Mouse (Mus musculus) layer of hippocampus, adult 18-20 months (tissue): Measurements from ENCODE around the gene Kank3. TPM values are rescaled to one million over a fixed set of nuclear protein-coding genes. Genes with fewer than 3 reads are reported as not detected.

Experiments used
- DNase-seq, 2 experiments: peaks; one replicate each; pipeline ENCODE4 v3.0.0; 2022; ENCODE audit warnings: low spot score in 2 of 2
- total RNA-seq, 2 experiments: library from RNA; stranded (reverse); gene quantifications; 2 replicates each; pipeline ENCODE4 v1.2.3; 2021

Kank3 gene
- total RNA-seq, 2 experiments from 2014 or later, result 27.6 to 28.8 TPM

DNA sequence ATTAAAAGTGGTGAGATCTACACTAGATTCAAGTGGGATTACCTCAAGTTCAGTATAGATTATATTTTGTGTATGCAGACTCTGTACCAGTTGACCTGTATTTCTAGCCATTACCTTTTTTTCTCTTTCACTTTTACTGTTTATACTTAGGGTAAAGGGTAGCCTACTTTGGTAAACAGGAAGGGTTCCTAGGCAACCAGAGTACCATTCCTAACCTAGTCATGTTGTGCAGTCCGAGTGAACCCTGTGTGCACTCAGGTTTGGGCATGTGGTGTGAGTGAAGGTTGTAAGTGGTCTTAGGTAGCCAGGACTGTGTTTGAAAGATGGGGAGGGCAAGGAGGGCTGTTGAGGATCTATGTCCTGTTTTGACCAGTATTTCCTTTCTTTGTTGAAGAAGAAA is 41.0 kb downstream of the Kank3 start:
- no peak for DNase-seq

DNA sequence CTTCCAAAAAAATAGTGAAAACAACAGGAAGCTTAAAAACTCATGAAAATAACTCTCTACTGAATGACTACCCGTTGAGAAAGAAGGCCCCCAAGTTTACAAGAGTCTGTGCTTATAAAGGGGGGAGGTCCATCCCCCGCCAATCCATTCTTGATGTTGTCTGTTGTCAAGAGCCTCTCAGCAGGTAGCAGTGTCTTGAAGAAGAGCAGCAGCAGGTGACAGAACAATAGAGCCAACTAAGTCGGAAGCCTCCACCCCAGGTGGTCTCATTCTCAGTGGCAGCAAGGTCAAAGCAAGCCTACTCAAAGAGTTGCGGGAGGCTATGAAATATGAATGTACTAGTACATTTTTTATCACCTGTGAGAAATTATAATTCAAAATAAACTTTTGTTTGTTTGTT is 47.5 kb downstream of the Kank3 start:
- no peak for DNase-seq

DNA sequence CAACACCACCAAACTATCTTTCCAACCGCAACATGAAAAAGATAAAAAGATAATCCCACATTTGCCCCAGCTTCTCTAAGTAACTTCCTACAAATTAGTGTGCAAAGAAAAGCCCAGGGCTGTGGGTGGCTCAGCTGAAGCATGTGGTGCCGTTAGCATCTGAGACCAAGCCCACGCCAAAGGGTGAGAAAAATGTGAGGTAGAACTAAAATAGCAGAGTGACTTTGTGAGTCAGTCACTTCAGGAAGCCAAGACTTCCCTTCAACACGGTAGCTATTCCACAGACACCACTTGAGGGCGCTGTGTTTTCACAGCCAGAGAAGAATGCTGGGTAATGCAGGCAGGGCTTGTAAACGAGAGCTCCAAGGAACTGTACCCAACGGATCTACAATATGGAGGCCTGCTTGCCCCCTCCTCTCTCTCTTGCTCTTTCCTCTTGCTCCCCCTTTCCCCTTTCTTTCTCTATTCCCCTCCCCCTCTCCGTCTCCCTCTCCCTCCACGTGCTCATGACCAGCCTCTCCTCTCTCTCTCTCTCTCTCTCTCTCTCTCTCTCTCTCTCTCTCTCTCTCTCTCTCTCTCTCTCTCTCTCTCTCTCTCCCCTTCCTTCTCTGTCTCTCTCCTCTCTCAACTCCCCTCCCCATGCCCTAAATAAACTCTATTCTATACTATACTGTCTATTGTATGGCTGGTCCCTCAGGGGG is 55.2 kb downstream of the Kank3 start:
- peak; percentile 64 to 86 for DNase-seq

Other genes starting within 250 kb of the Kank3 start
- gene Zfp414, start 181.4 kb upstream of the Kank3 start, total RNA-seq, result 10 to 100 TPM; 43.8 to 47.2 TPM
- under 1 TPM in 1 of 2 experiments, not detected in 1; 0.30 TPM for gene Pram1, start 172.5 kb upstream of the Kank3 start, total RNA-seq
- gene Hnrnpm, start 123.7 kb upstream of the Kank3 start, total RNA-seq, result 100 to 1,000 TPM; 136 to 150 TPM
- gene March2, start 91.8 kb upstream of the Kank3 start, total RNA-seq, result 10 to 100 TPM; 86.2 to 87.1 TPM
- gene Rab11b, start 50.0 kb upstream of the Kank3 start, total RNA-seq, result 100 to 1,000 TPM; 341 to 345 TPM
- 1 to 10 TPM; 2.6 to 3.5 TPM for gene Angptl4, start 28.7 kb upstream of the Kank3 start, total RNA-seq
- gene Rps28, start 14.0 kb downstream of the Kank3 start, total RNA-seq, result 100 to 1,000 TPM; 756 to 834 TPM
- gene Ndufa7, start 14.1 kb downstream of the Kank3 start, total RNA-seq, result 100 to 1,000 TPM; 199 to 208 TPM
- gene Cd320, start 32.6 kb downstream of the Kank3 start, total RNA-seq, result 10 to 100 TPM; 20.4 to 23.3 TPM
- not detected for gene Gm7029, start 63.3 kb downstream of the Kank3 start, total RNA-seq
- 1 to 10 TPM; 1.8 to 2.6 TPM for gene Kifc1, start 80.1 kb downstream of the Kank3 start, total RNA-seq
- gene Platr17, start 94.6 kb downstream of the Kank3 start, total RNA-seq, result under 1 TPM in 1 of 2 experiments, not detected in 1; 0.42 TPM
- gene Daxx, start 98.9 kb downstream of the Kank3 start, total RNA-seq, result 10 to 100 TPM; 29.6 to 32.9 TPM
- gene Tapbp, start 105.4 kb downstream of the Kank3 start, total RNA-seq, result 10 to 100 TPM; 38.3 to 38.5 TPM
- 10 to 100 TPM; 34.3 to 34.4 TPM for gene Zbtb22, start 105.4 kb downstream of the Kank3 start, total RNA-seq
- gene Rgl2, start 119.0 kb downstream of the Kank3 start, total RNA-seq, result 10 to 100 TPM; 61.9 to 63.0 TPM
- gene Pfdn6, start 129.8 kb downstream of the Kank3 start, total RNA-seq, result 10 to 100 TPM; 94.9 to 95.8 TPM
- 10 to 100 TPM; 13.2 to 15.5 TPM for gene Wdr46, start 130.1 kb downstream of the Kank3 start, total RNA-seq
- gene B3galt4, start 141.0 kb downstream of the Kank3 start, total RNA-seq, result 1 to 10 TPM; 5.1 to 5.2 TPM
- 10 to 100 TPM; 76.1 to 79.8 TPM for gene Vps52, start 145.3 kb downstream of the Kank3 start, total RNA-seq
- 100 to 1,000 TPM; 319 to 336 TPM for gene Rps18, start 145.5 kb downstream of the Kank3 start, total RNA-seq
- 10 to 100 TPM; 25.5 to 26.9 TPM for gene H2-K1, start 189.8 kb downstream of the Kank3 start, total RNA-seq
- 10 to 100 TPM; 39.0 to 40.8 TPM for gene Ring1, start 214.2 kb downstream of the Kank3 start, total RNA-seq
- 10 to 100 TPM; 59.7 to 63.9 TPM for gene H2-Ke6, start 217.5 kb downstream of the Kank3 start, total RNA-seq
- gene Slc39a7, start 221.2 kb downstream of the Kank3 start, total RNA-seq, result 100 to 1,000 TPM in 1 of 2 experiments, 10 to 100 TPM in 1; 90.7 to 105 TPM
- 10 to 100 TPM; 77.1 to 85.8 TPM for gene Rxrb, start 221.3 kb downstream of the Kank3 start, total RNA-seq
- gene Col11a2, start 228.9 kb downstream of the Kank3 start, total RNA-seq, result 10 to 100 TPM; 22.5 to 23.4 TPM